Mouse (Mus musculus): ENCODE results near the gene Fat3.

- TF ChIP-seq EP300 (optimal IDR thresholded peaks at IDR 0.05) = no peak
- TF ChIP-seq CTCF (IDR thresholded peaks at IDR 0.05; ENCODE audit: low read depth) = no peak
Measured at GRCm38 (mm10) chr9:16226545-16226944, 274.5 kb downstream of the Fat3 start.
